Mouse (Mus musculus) liver, embryonic 16.5 days (tissue): ENCODE measurements around the gene Tead3. TPM values are rescaled to one million over a fixed set of nuclear protein-coding genes. Genes with fewer than 3 reads are reported as not detected.

ENCODE experiments used
- polyA plus RNA-seq: library from polyadenylated mRNA; unstranded; fragments of >200 nt; fragmentation: Nextera tagmentation; extraction: Ambion mirVana; gene quantifications from 2 replicates; pipeline ENCODE4 v1.2.1, GENCODE M21; 2015

Tead3 gene
- polyA plus RNA-seq, 1 experiment from 2014 or later: 0.52 TPM

Other genes with a start within 250 kb of the Tead3 start
- 0.12 and 0.21 TPM in 2 replicates for gene Scube3, start 208.7 kb downstream of the Tead3 start, polyA plus RNA-seq
- gene Zfp523, start 173.7 kb downstream of the Tead3 start, polyA plus RNA-seq: 6.2 TPM in 2 replicates
- 7.2 and 8.2 TPM in 2 replicates for gene Def6, start 143.0 kb downstream of the Tead3 start, polyA plus RNA-seq
- gene Ppard, start 118.1 kb downstream of the Tead3 start, polyA plus RNA-seq: 0.62 and 0.77 TPM in 2 replicates
- 6.7 and 7.3 TPM in 2 replicates for gene Fance, start 37.3 kb downstream of the Tead3 start, polyA plus RNA-seq
- 280 and 310 TPM in 2 replicates for gene Rpl10a, start 22.3 kb downstream of the Tead3 start, polyA plus RNA-seq
- gene Tulp1, start 14.4 kb upstream of the Tead3 start, polyA plus RNA-seq: 0.46 TPM in 1 of 2 replicates, not detected in the other
- 18.9 and 21.5 TPM in 2 replicates for gene Fkbp5, start 166.7 kb upstream of the Tead3 start, polyA plus RNA-seq
- not detected in 2 replicates for gene Armc12, start 180.0 kb upstream of the Tead3 start, polyA plus RNA-seq
- gene Clpsl2, start 198.6 kb upstream of the Tead3 start, polyA plus RNA-seq: not detected in 2 replicates
- 8.5 and 51.3 TPM in 2 replicates for gene Clps, start 209.9 kb upstream of the Tead3 start, polyA plus RNA-seq
- gene Lhfpl5, start 224.8 kb upstream of the Tead3 start, polyA plus RNA-seq: 0.06 and 0.22 TPM in 2 replicates